Mouse (Mus musculus) adipose tissue, adult 10 weeks (tissue): ENCODE data around the gene Stpg1. TPM values are rescaled to one million over a fixed set of nuclear protein-coding genes. Genes with fewer than 3 reads are reported as not detected.

Experiments used
- polyA plus RNA-seq: library from polyadenylated mRNA; stranded (reverse); fragments of 350-450 nt; fragmentation: Illumina TruSeq; extraction: RNeasy Lipid Tissue Mini Kit (QIAGEN cat#74804); gene quantifications from one replicate; pipeline ENCODE4 v1.2.3, GENCODE M21; 2014; ENCODE audit warnings: low read depth, low replicate concordance

Gene Stpg1
- polyA plus RNA-seq = 3.0 TPM

GRCm38 (mm10) chr4:135494521-135495396, at the start of gene Stpg1, which contains the start of gene Nipal3:
Gene Stpg1, plus strand, starts transcription at chr4:135494790.
Gene Nipal3, minus strand, starts transcription at chr4:135495038.

GRCm38 (mm10) chr4:135573251-135573808, 78.7 kb downstream of the Stpg1 start, which contains the start of gene Grhl3:
Gene Grhl3, minus strand, starts transcription at chr4:135573630.

Other genes with a start within 250 kb of the Stpg1 start
- gene Clic4, start 222.0 kb upstream of the Stpg1 start, polyA plus RNA-seq = 113 TPM
- gene Srrm1, start 141.5 kb upstream of the Stpg1 start, polyA plus RNA-seq = 174 TPM
- gene Ncmap, start 96.6 kb upstream of the Stpg1 start, polyA plus RNA-seq = 7.0 TPM
- gene Rcan3, start 60.9 kb upstream of the Stpg1 start, polyA plus RNA-seq = 8.4 TPM
- 8.5 TPM for gene Nipal3, start 248 bp downstream of the Stpg1 start, polyA plus RNA-seq
- not detected for gene Grhl3, start 78.8 kb downstream of the Stpg1 start, polyA plus RNA-seq
- 4.7 TPM for gene Ifnlr1, start 191.5 kb downstream of the Stpg1 start, polyA plus RNA-seq
- gene Il22ra1, start 233.4 kb downstream of the Stpg1 start, polyA plus RNA-seq = 0.48 TPM